Mouse (Mus musculus): ENCODE data around the gene Epha10. TPM values are rescaled to one million over a fixed set of nuclear protein-coding genes. Genes with fewer than 3 reads are reported as not detected.

Epha10 gene
- total RNA-seq, 2 experiments from 2014 or later = not detected

DNA sequence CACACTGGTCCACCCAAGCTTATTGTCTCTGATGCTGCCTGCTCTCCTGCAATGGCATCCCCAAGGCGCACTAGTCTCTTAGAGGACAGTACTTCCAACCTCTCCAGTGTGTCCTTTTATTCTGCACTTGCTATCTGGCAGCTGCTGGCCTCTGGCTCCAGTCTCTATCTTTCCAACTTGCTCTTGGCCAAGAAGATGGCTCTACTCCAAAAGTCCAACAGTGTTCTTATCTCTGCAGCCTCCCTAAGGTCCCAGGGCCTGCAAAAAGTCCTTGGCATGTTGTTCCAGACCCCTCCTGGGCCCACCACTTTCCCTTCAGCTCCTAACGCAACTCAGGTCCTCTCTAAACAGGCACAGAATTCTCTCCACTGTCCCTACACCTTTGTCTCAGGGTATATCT, 76.6 kb downstream of the Epha10 start:
- intact Hi-C loops (cut with DNase I) = no loop called here
- DNase-seq (ENCODE audit: low spot score) = no peak

- intact Hi-C loops (cut with DNase I) = no loop called here
- peak; percentile 26 for DNase-seq (ENCODE audit: low spot score)
Measured at GRCm38 (mm10) chr4:124959062-124959461, 78.4 kb downstream of the Epha10 start.

DNA sequence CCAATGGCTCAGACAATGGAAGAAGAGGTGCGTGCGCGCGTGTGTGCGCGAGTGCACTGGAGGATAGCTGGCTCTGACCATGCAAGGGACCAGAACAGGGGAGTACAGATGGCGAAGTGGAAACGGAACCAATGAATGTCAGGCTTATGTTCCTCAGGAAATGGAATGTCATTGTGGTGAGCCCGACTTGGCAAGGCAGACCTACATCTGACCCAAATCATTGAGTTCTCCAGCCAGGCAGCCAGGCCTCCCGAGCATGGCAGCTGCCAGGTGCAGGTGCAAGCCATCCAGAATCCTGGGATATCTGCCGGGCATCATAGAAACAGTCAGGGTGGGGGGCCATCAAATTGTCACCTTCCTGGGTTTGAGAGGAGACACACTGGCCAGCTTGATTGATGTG, 80.2 kb downstream of the Epha10 start:
- DNase-seq (ENCODE audit: low spot score) = no peak
- intact Hi-C loops (cut with DNase I) = no loop called here

GRCm38 (mm10) chr4:124962576-124962975, 81.9 kb downstream of the Epha10 start:
- intact Hi-C loops (cut with DNase I) = no loop called here
- DNase-seq (ENCODE audit: low spot score) = no peak

GRCm38 (mm10) chr4:124964912-124965599, 84.4 kb downstream of the Epha10 start:
- intact Hi-C loops (cut with DNase I) = no loop called here
- no peak for DNase-seq (ENCODE audit: low spot score)

Other genes with a start within 250 kb of the Epha10 start
- gene Pou3f1, start 224.1 kb upstream of the Epha10 start, total RNA-seq (2021) = under 1 TPM; 0.08 to 0.14 TPM
- gene Utp11, start 187.3 kb upstream of the Epha10 start, total RNA-seq (2021) = 10 to 100 TPM; 10.8 to 13.2 TPM
- gene Fhl3, start 180.2 kb upstream of the Epha10 start, total RNA-seq (2021) = 10 to 100 TPM; 12.7 to 14.2 TPM
- gene Sf3a3, start 166.1 kb upstream of the Epha10 start, total RNA-seq (2021) = 10 to 100 TPM; 18.4 to 18.6 TPM
- 10 to 100 TPM; 10.1 to 10.4 TPM for gene Inpp5b, start 139.0 kb upstream of the Epha10 start, total RNA-seq (2021)
- gene Mtf1, start 78.8 kb upstream of the Epha10 start, total RNA-seq (2021) = 10 to 100 TPM; 13.7 to 16.5 TPM
- 10 to 100 TPM; 16.1 to 16.6 TPM for gene Yrdc, start 30.2 kb upstream of the Epha10 start, total RNA-seq (2021)
- gene 1110065P20Rik, start 29.7 kb upstream of the Epha10 start, total RNA-seq (2021) = 10 to 100 TPM; 21.8 to 23.8 TPM
- gene Maneal, start 18.7 kb upstream of the Epha10 start, total RNA-seq (2021) = under 1 TPM; 0.08 to 0.29 TPM
- gene 9930104L06Rik, start 56.1 kb downstream of the Epha10 start, total RNA-seq (2021) = 1 to 10 TPM; 7.4 to 7.9 TPM
- gene Cdca8, start 58.4 kb downstream of the Epha10 start, total RNA-seq (2021) = 1 to 10 TPM in 1 of 2 experiments, under 1 TPM in 1; 0.88 to 1.4 TPM
- gene Rspo1, start 105.5 kb downstream of the Epha10 start, total RNA-seq (2021) = 1 to 10 TPM; 3.1 to 3.6 TPM
- 10 to 100 TPM; 25.9 to 27.0 TPM for gene Gnl2, start 135.7 kb downstream of the Epha10 start, total RNA-seq (2021)
- not detected for gene Dnali1, start 184.8 kb downstream of the Epha10 start, total RNA-seq (2021)
- 1 to 10 TPM; 7.6 to 8.8 TPM for gene Snip1, start 185.8 kb downstream of the Epha10 start, total RNA-seq (2021)
- gene Meaf6, start 204.2 kb downstream of the Epha10 start, total RNA-seq (2021) = 10 to 100 TPM; 21.1 to 22.0 TPM
- gene Zc3h12a, start 246.9 kb downstream of the Epha10 start, total RNA-seq (2021) = 1 to 10 TPM; 3.5 to 4.1 TPM